Mouse (Mus musculus) limb, embryonic 11.5 days (tissue): ENCODE data around the gene Aida. TPM values are rescaled to one million over a fixed set of nuclear protein-coding genes. Genes with fewer than 3 reads are reported as not detected.
A peak's percentile ranks its signal among the peaks of the same experiment; 100 is the strongest.

Source experiments
- ATAC-seq: fragments of 200-750 bp; cut with Nextera tagmentation; 2 replicates; pipeline ENCODE4 v1.8.0; 2017; ENCODE audit warnings: low read depth; ENCODE audit not compliant: insufficient number of reproducible peaks, low FRiP score, low TSS enrichment
- DNase-seq: peaks from one replicate; pipeline ENCODE4 v3.0.0-alpha.2; 2015; ENCODE audit warnings: low spot score
- H3K27ac ChIP-seq: fragments of 300-500 bp; sonication (generic); replicated peaks from 2 replicates; pipeline ENCODE4 v1.5.1; 2014; ENCODE audit warnings: low read depth, mild to moderate bottlenecking, low read length
- H3K27me3 ChIP-seq: fragments of 300-500 bp; sonication (generic); 2 replicates; pipeline ENCODE4 v1.6.1; 2014; ENCODE audit warnings: mild to moderate bottlenecking, low read length, mixed read lengths; ENCODE audit not compliant: control insufficient read depth, insufficient read depth
- H3K36me3 ChIP-seq: fragments of 300-500 bp; sonication (generic); 2 replicates; pipeline ENCODE4 v1.6.1; 2014; ENCODE audit warnings: mild to moderate bottlenecking, low read length, moderate library complexity, mixed read lengths; ENCODE audit not compliant: control insufficient read depth, insufficient read depth
- H3K4me1 ChIP-seq: fragments of 300-500 bp; sonication (generic); 2 replicates; pipeline ENCODE4 v1.6.1; 2014; ENCODE audit warnings: low read length, mixed read lengths; ENCODE audit not compliant: control insufficient read depth, insufficient read depth
- H3K4me2 ChIP-seq: fragments of 300-500 bp; sonication (generic); 2 replicates; pipeline ENCODE4 v1.6.1; 2014; ENCODE audit warnings: low read depth, mild to moderate bottlenecking, moderate library complexity; ENCODE audit not compliant: severe bottlenecking
- H3K4me3 ChIP-seq: fragments of 300-500 bp; sonication (generic); 2 replicates; pipeline ENCODE4 v1.5.1; 2014; ENCODE audit warnings: low read depth, low read length
- H3K9ac ChIP-seq: fragments of 300-500 bp; sonication (generic); 2 replicates; pipeline ENCODE4 v1.6.1; 2014; ENCODE audit warnings: mild to moderate bottlenecking, low read length
- H3K9me3 ChIP-seq: fragments of 300-500 bp; sonication (generic); 2 replicates; pipeline ENCODE4 v1.6.1; 2016; ENCODE audit warnings: low read length; ENCODE audit not compliant: control insufficient read depth
- WGBS: fragments of 180-500 bp; shearing (Covaris S2); extraction: QIAGEN DNeasy Blood & Tissue Kit; methylation state at CpG from one replicate; pipeline ENCODE4 v1.1.7; 2014; 5-methylcytosine and 5-hydroxymethylcytosine counted together
- polyA plus RNA-seq: library from polyadenylated mRNA; unstranded; fragments of >200 nt; fragmentation: Nextera tagmentation; extraction: Ambion mirVana; gene quantifications from 2 replicates; pipeline ENCODE4 v1.2.1, GENCODE M21; 2014

The Aida gene
- 26.8 and 42.4 TPM in 2 replicates for polyA plus RNA-seq

GRCm38 (mm10) chr1:183296465-183296864, at the start of gene Aida:
Gene Aida, plus strand, starts transcription at chr1:183296590.
- no peaks in the 10 kb centered on the region for H3K4me1 ChIP-seq
- H3K4me3 ChIP-seq: peak within 1 kb of the TSS; percentile 46
- H3K27ac ChIP-seq: no peak within 1 kb of the TSS
- H3K9ac ChIP-seq: peak within 1 kb of the TSS; percentile 34
- ATAC-seq (peak; percentile 8; the same call in 1 of the 2 replicates), DNase-seq (peak; percentile 68)
- WGBS: 0% methylated on average over 26 of the region's 26 CpGs
- peak within 1 kb of the TSS; percentile 44 for H3K4me2 ChIP-seq
- H3K9me3 ChIP-seq: no peaks in the 10 kb centered on the region
- H3K36me3 ChIP-seq: peaks cover 3% of the 10 kb centered on the region; the same call in 1 of the 2 replicates
- no peaks in the 10 kb centered on the region for H3K27me3 ChIP-seq

- H3K27ac ChIP-seq: no peak overlapping the region
- H3K4me3 ChIP-seq: no peak overlapping the region
- H3K9me3 ChIP-seq: no peaks in the 10 kb centered on the region
- DNase-seq: no peak
- no peak for ATAC-seq
- H3K4me1 ChIP-seq: no peaks in the 10 kb centered on the region
- WGBS: 43% methylated on average over 1 of the region's 1 CpGs
- no peaks in the 10 kb centered on the region for H3K36me3 ChIP-seq
- H3K4me2 ChIP-seq: no peak overlapping the region
- H3K27me3 ChIP-seq: no peaks in the 10 kb centered on the region
- no peak overlapping the region for H3K9ac ChIP-seq
Measured at GRCm38 (mm10) chr1:183248144-183248543, 48.2 kb upstream of the Aida start.

- DNase-seq (no peak), ATAC-seq (no peak)
- Histone ChIP-seq H3K9me3 (no peaks in the 10 kb centered on the region), H3K4me2 (no peak overlapping the region), H3K9ac (no peak overlapping the region), H3K27me3 (no peaks in the 10 kb centered on the region), H3K27ac (no peak overlapping the region), H3K4me3 (no peak overlapping the region), H3K4me1 (no peaks in the 10 kb centered on the region), H3K36me3 (no peaks in the 10 kb centered on the region)
- WGBS: 71% methylated on average over 4 of the region's 4 CpGs
Measured at GRCm38 (mm10) chr1:183250612-183251011, 45.8 kb upstream of the Aida start.

- Histone ChIP-seq H3K4me1 (no peaks in the 10 kb centered on the region), H3K27me3 (no peaks in the 10 kb centered on the region), H3K36me3 (no peaks in the 10 kb centered on the region), H3K9me3 (no peaks in the 10 kb centered on the region), H3K27ac (no peak overlapping the region), H3K4me2 (no peak overlapping the region), H3K4me3 (no peak overlapping the region), H3K9ac (no peak overlapping the region)
- ATAC-seq (no peak), DNase-seq (no peak)
- 80% methylated on average over 2 of the region's 2 CpGs for WGBS
Measured at GRCm38 (mm10) chr1:183251818-183252217, 44.6 kb upstream of the Aida start.

GRCm38 (mm10) chr1:183252574-183252973, 43.8 kb upstream of the Aida start:
- WGBS: 57% methylated on average over 10 of the region's 10 CpGs
- Histone ChIP-seq H3K36me3 (no peaks in the 10 kb centered on the region), H3K4me3 (no peak overlapping the region), H3K27me3 (no peaks in the 10 kb centered on the region), H3K4me2 (no peak overlapping the region), H3K4me1 (no peaks in the 10 kb centered on the region), H3K27ac (no peak overlapping the region), H3K9ac (no peak overlapping the region), H3K9me3 (no peaks in the 10 kb centered on the region)
- DNase-seq (no peak), ATAC-seq (no peak)

- no peak overlapping the region for H3K4me2 ChIP-seq
- H3K9me3 ChIP-seq: no peaks in the 10 kb centered on the region
- H3K27me3 ChIP-seq: no peaks in the 10 kb centered on the region
- WGBS: 84% methylated on average over 13 of the region's 13 CpGs
- no peak overlapping the region for H3K4me3 ChIP-seq
- H3K36me3 ChIP-seq: no peaks in the 10 kb centered on the region
- DNase-seq (no peak), ATAC-seq (no peak)
- H3K4me1 ChIP-seq: no peaks in the 10 kb centered on the region
- no peak overlapping the region for H3K27ac ChIP-seq
- H3K9ac ChIP-seq: no peak overlapping the region
Measured at GRCm38 (mm10) chr1:183264145-183265008, 32.0 kb upstream of the Aida start.

- DNase-seq: no peak
- no peak for ATAC-seq
- H3K36me3 ChIP-seq: no peaks in the 10 kb centered on the region
- no peaks in the 10 kb centered on the region for H3K4me1 ChIP-seq
- no peak overlapping the region for H3K4me2 ChIP-seq
- WGBS: 61% methylated on average over 14 of the region's 14 CpGs
- H3K27me3 ChIP-seq: no peaks in the 10 kb centered on the region
- no peaks in the 10 kb centered on the region for H3K9me3 ChIP-seq
- H3K9ac ChIP-seq: no peak overlapping the region
- H3K27ac ChIP-seq: no peak overlapping the region
- H3K4me3 ChIP-seq: no peak overlapping the region
Measured at GRCm38 (mm10) chr1:183265921-183266467, 30.4 kb upstream of the Aida start.

GRCm38 (mm10) chr1:183267666-183268065, 28.7 kb upstream of the Aida start:
- Histone ChIP-seq H3K4me1 (no peaks in the 10 kb centered on the region), H3K9ac (no peak overlapping the region), H3K27ac (no peak overlapping the region), H3K9me3 (no peaks in the 10 kb centered on the region), H3K36me3 (no peaks in the 10 kb centered on the region), H3K27me3 (no peaks in the 10 kb centered on the region), H3K4me3 (no peak overlapping the region), H3K4me2 (no peak overlapping the region)
- DNase-seq (no peak), ATAC-seq (no peak)
- WGBS: 76% methylated on average over 6 of the region's 6 CpGs
